Mouse (Mus musculus) megakaryocyte, embryonic 14.5 days (primary cell): ENCODE measurements around the gene Spi1.

ENCODE experiments used
- FLI1 ChIP-seq: IDR thresholded peaks from 2 replicates; pipeline ENCODE4 v1.6.1; 2012; ENCODE audit warnings: low read length, inconsistent platforms, mixed read lengths
- GATA1 ChIP-seq: IDR thresholded peaks from 3 replicates; pipeline ENCODE4 v1.6.1; 2012; ENCODE audit warnings: mixed read lengths, low read length, inconsistent platforms, borderline replicate concordance

- TF ChIP-seq GATA1 (no peak), FLI1 (no peak)
These were observed 46.8 kb upstream of the Spi1 start, which contains the start of gene Rapsn for GRCm38 (mm10) chr2:91035385-91035784.
